Mouse (Mus musculus): Measurements from ENCODE around the gene Usp49.
"Not testable (repeated sequence)": the region's sequence is repeated elsewhere in the genome, so short reads cannot be mapped to it uniquely, and the experiment has no call there.

Usp49 gene

GRCm38 (mm10) chr17:47610849-47611660 is 19.4 kb upstream of the Usp49 start, which contains the start of the genes Bysl, Med20 and Gm20517:
Gene Bysl, minus strand, starts transcription at chr17:47611492.
Gene Med20, plus strand, starts transcription at chr17:47611582.
Gene Gm20517, plus strand, starts transcription at chr17:47611589.
- peak; percentile 88 for DNase-seq (ENCODE audit: low spot score)

GRCm38 (mm10) chr17:47611661-47611982 is 18.9 kb upstream of the Usp49 start:
- DNase-seq (ENCODE audit: low spot score): no peak

- no peak for DNase-seq (ENCODE audit: low spot score)
Observed at GRCm38 (mm10) chr17:47614018-47614417, 16.5 kb upstream of the Usp49 start.

- DNase-seq (ENCODE audit: low spot score): no peak
Observed at GRCm38 (mm10) chr17:47616119-47616518, 14.4 kb upstream of the Usp49 start.

- no peak for DNase-seq (ENCODE audit: low spot score)
Observed at GRCm38 (mm10) chr17:47616652-47617051, 13.8 kb upstream of the Usp49 start.

- DNase-seq (ENCODE audit: low spot score): no peak
Observed at GRCm38 (mm10) chr17:47617605-47618307, 12.7 kb upstream of the Usp49 start.

GRCm38 (mm10) chr17:47618556-47619311 is 11.8 kb upstream of the Usp49 start:
- no peak for DNase-seq (ENCODE audit: low spot score)

GRCm38 (mm10) chr17:47622912-47623554 is 7.5 kb upstream of the Usp49 start:
- DNase-seq (ENCODE audit: low spot score): no peak

- not testable (repeated sequence) for DNase-seq (ENCODE audit: low spot score)
Observed at GRCm38 (mm10) chr17:47624572-47624971, 5.9 kb upstream of the Usp49 start.

- DNase-seq (ENCODE audit: low spot score): no peak
Observed at GRCm38 (mm10) chr17:47625088-47625487, 5.4 kb upstream of the Usp49 start.

- DNase-seq (ENCODE audit: low spot score): no peak
Observed at GRCm38 (mm10) chr17:47626031-47626430, 4.5 kb upstream of the Usp49 start.

GRCm38 (mm10) chr17:47627791-47628190 is 2.7 kb upstream of the Usp49 start:
- no peak for DNase-seq (ENCODE audit: low spot score)

- DNase-seq (ENCODE audit: low spot score): peak; percentile 88
Observed at GRCm38 (mm10) chr17:47628851-47629676, 1.4 kb upstream of the Usp49 start.

GRCm38 (mm10) chr17:47629717-47630677 is 493 bp upstream of the Usp49 start:
- DNase-seq (ENCODE audit: low spot score): peak; percentile 30

- DNase-seq (ENCODE audit: low spot score): no peak
Observed at GRCm38 (mm10) chr17:47632181-47632840, 1.8 kb downstream of the Usp49 start.

- no peak for DNase-seq (ENCODE audit: low spot score)
Observed at GRCm38 (mm10) chr17:47633999-47634770, 3.7 kb downstream of the Usp49 start.

- DNase-seq (ENCODE audit: low spot score): no peak
Observed at GRCm38 (mm10) chr17:47642992-47643391, 12.5 kb downstream of the Usp49 start.

- peak; percentile 51 for DNase-seq (ENCODE audit: low spot score)
Observed at GRCm38 (mm10) chr17:47646683-47647082, 16.2 kb downstream of the Usp49 start.

- no peak for DNase-seq (ENCODE audit: low spot score)
Observed at GRCm38 (mm10) chr17:47648966-47649365, 18.5 kb downstream of the Usp49 start.
